Mouse (Mus musculus): ENCODE results near the gene Nagk. TPM values are rescaled to one million over a fixed set of nuclear protein-coding genes. Genes with fewer than 3 reads are reported as not detected.

Gene Nagk
- polyA plus RNA-seq (2012; rRNA removed; ENCODE audit: low replicate concordance), result 15.6 and 26.1 TPM in 2 replicates

DNA sequence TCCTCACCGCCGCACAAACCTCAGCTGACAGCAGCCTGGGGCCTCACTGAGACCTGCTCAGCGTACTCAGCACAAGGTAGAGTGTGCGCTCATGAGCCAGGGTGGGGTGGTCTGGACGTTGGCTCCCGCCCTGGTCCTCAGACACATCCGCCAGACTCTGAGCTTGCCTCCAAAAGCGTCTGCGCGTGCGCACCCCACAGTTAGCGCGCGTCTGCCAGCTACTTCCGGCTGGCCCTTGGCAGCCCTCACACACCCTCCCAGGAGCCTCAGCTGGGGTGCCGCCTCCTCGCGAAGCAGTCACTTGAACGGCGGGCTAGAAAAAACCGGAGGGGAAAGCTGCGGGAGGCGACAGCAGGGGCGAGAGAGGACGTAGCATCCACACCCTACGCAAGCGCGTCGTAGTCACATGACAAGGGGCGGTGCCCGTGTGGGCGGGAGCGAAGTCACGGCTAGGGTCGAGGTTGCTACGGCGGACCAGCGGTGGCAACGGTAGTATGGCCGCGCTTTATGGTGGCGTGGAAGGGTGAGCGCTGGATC, at the start of gene Nagk:
Nagk (plus strand) TSS at position 223 of the 537 bp plus-strand sequence.

DNA sequence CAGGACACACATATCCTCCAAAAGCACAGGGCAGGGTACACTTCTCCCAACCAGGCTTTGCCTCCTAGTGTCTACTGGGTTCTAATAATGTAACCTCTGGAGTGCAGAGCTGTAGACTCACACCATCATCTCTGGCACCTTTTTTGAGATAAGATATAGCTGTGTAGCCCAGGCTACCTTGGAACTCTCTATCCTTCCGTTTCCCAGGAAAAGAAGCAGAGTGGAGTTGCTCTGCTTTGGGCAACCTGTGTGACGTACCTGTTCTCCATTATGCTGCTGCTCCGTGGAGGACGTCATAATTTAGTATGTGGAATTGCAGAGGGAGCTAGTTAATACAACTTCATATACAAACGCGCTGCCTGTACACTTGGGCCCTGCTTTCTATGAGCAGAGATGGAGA, 32.4 kb upstream of the Nagk start, which contains the start of gene Ankrd53:
Ankrd53 (plus strand) TSS at position 301 of the 400 bp plus-strand sequence.

DNA sequence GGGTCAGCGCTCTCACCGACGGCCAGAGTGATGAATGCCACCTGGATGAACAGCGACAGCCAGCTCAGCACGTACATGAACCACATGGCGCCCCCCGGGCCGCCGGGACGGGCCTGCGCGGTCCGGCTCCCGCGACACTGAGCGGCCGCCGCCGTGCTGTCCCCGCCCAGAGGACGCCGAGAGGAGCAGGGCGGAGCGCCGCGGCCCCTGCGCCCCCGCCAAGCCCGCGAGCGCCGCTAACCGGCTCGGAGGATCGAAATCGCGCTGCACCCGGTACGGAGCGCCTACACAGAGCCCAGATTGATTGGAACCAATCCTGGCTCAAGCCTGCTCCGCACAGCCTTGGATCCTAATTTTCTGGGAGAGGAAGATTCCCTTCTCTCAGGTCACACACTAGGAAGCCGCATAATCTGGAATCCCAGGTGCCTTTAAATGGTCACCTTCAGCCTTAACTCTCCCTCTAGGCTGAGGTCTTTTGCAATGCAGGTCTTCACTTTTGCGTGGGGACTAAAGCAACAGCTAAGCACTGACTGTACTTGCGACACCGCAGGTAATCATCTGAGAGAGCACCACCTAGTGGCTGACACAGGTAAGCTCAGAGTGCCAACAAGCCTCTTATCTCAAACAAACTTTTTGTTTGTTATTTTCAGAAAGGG, 19.0 kb upstream of the Nagk start, which contains the start of gene Tex261:
Tex261 (minus strand) TSS at position 176 of the 656 bp plus-strand sequence.

DNA sequence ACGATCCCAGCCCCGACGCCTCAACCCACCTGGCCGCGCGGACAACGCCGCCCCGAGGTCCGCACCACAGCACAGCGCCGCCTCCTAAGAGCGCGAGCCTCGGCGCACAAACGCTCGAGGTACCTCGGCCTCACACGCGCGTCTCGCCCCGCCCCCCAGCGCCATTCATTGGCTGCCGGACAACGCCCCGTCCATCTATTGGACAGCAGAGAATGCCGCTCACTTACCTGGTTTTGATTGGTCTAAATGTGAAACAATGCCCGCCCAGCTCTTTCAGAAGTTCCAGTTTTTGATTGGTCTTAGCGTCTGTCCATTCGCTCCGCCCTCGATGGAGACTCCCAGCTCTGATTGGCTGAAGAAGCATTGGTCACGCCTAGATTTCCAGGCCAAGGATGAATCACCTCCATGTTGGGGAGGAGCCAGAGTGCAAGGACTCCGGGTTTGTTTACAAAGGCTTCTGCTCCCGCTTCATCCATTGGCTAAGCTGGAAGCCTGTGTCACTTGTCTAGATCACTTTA, 36.9 kb downstream of the Nagk start, which contains the start of gene Paip2b:
Paip2b (minus strand) TSS at position 136 of the 518 bp plus-strand sequence.

Other genes starting within 250 kb of the Nagk start
- gene Stambp, start 222.3 kb upstream of the Nagk start, polyA plus RNA-seq (2012; rRNA removed; ENCODE audit: low replicate concordance), result 4.4 and 6.7 TPM in 2 replicates
- gene Clec4f, start 138.8 kb upstream of the Nagk start, polyA plus RNA-seq (2012; rRNA removed; ENCODE audit: low replicate concordance), result not detected in 2 replicates
- gene Cd207, start 117.1 kb upstream of the Nagk start, polyA plus RNA-seq (2012; rRNA removed; ENCODE audit: low replicate concordance), result not detected in 2 replicates
- gene Vax2, start 83.7 kb upstream of the Nagk start, polyA plus RNA-seq (2012; rRNA removed; ENCODE audit: low replicate concordance), result not detected in 2 replicates
- gene Atp6v1b1, start 52.0 kb upstream of the Nagk start, polyA plus RNA-seq (2012; rRNA removed; ENCODE audit: low replicate concordance), result not detected in 2 replicates
- not detected in 2 replicates for gene Ankrd53, start 32.3 kb upstream of the Nagk start, polyA plus RNA-seq (2012; rRNA removed; ENCODE audit: low replicate concordance)
- gene Tex261, start 19.2 kb upstream of the Nagk start, polyA plus RNA-seq (2012; rRNA removed; ENCODE audit: low replicate concordance), result 78.3 and 99.0 TPM in 2 replicates
- 0.90 and 13.1 TPM in 2 replicates for gene Paip2b, start 36.8 kb downstream of the Nagk start, polyA plus RNA-seq (2012; rRNA removed; ENCODE audit: low replicate concordance)
- gene Zfp638, start 72.1 kb downstream of the Nagk start, polyA plus RNA-seq (2012; rRNA removed; ENCODE audit: low replicate concordance), result 2.0 and 2.4 TPM in 2 replicates
- gene Dysf, start 213.6 kb downstream of the Nagk start, polyA plus RNA-seq (2012; rRNA removed; ENCODE audit: low replicate concordance), result 3.2 and 7.1 TPM in 2 replicates

Data from duodenum, adult 2 months (tissue).